ENCODE assay signal across 9 mouse cellular contexts in the genomic region with DNA sequence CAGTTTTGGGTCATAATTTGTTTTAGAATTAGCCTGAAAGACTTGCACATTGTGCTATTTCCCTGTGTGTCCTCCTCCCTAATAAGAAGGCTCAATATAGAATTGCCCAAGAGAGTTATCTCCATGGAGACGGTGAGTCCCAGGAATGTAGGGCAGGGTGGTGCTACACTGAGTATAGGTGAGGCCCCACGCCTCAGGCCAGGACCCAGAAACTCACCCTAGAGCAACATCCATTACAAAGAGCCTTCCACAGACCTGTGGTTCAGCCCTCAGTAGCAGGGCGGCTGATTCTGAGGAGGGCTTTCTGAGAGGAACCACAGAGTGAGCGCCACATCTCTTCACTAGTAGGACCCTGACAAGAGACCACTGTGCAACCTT. TPM values are rescaled to one million over a fixed set of nuclear protein-coding genes. Genes with fewer than 3 reads are reported as not detected.
A peak's percentile ranks its signal among the peaks of the same experiment; 100 is the strongest.
DNase-seq lines count a peak whose midpoint lies in the region; ATAC-seq lines count a peak whose summit lies in the region.
"Had no signal": no experiment of that assay in that cellular context is flagged by ENCODE, and none has a peak within 500 bp of the region (broad histone marks: within the 10 kb centered on the region; RNA-seq: fewer than 3 reads in every experiment).

No protein-coding gene starts in this region.

- H3K27me3 ChIP-seq in kidney, embryonic 14.5 days (ENCODE audit: control insufficient read depth, insufficient read depth, low read length) = no peaks in the 10 kb centered on the region
- H3K27me3 ChIP-seq in embryonic facial prominence, embryonic 14.5 days (replicated peaks; ENCODE audit: control insufficient read depth, insufficient read depth, low read length) = no peaks in the 10 kb centered on the region
- H3K27me3 ChIP-seq in liver, embryonic 12.5 days (replicated peaks) = no peaks in the 10 kb centered on the region

- H3K36me3 ChIP-seq in kidney, embryonic 14.5 days (ENCODE audit: control insufficient read depth, insufficient read depth, low read length) = peaks cover 44% of the 10 kb centered on the region
- peaks cover 56% of the 10 kb centered on the region for H3K36me3 ChIP-seq in embryonic facial prominence, embryonic 14.5 days (ENCODE audit: control insufficient read depth, insufficient read depth, low read length)
- H3K36me3 ChIP-seq in liver, embryonic 12.5 days = peaks cover 54% of the 10 kb centered on the region

- 48% methylated on average over 4 of the region's 4 CpGs for WGBS in kidney, embryonic 14.5 days
- 50% methylated on average over 4 of the region's 4 CpGs for WGBS in embryonic facial prominence, embryonic 14.5 days
- 63% methylated on average over 4 of the region's 4 CpGs for WGBS in liver, embryonic 12.5 days (ENCODE audit: insufficient replicate concordance)

- peak overlapping the region; percentile 65; the same call in 1 of the 2 replicates for H3K27ac ChIP-seq in kidney, embryonic 14.5 days (ENCODE audit: low read depth, low read length)
- peak overlapping the region; percentile 93 for H3K27ac ChIP-seq in embryonic facial prominence, embryonic 14.5 days (replicated peaks; ENCODE audit: low read depth, low read length)
- H3K27ac ChIP-seq in liver, embryonic 12.5 days = no peak overlapping the region

- no peak overlapping the region for H3K4me2 ChIP-seq in kidney, embryonic 14.5 days (replicated peaks; ENCODE audit: low read depth, low read length)
- H3K4me2 ChIP-seq in embryonic facial prominence, embryonic 14.5 days (ENCODE audit: low read depth, low read length) = peak overlapping the region; percentile 13; the same call in 1 of the 2 replicates
- no peak overlapping the region for H3K4me2 ChIP-seq in liver, embryonic 12.5 days

- peak overlapping the region; percentile 12; the same call in 1 of the 2 replicates for H3K9ac ChIP-seq in kidney, embryonic 14.5 days (ENCODE audit: low read depth, low read length)
- no peak overlapping the region for H3K9ac ChIP-seq in embryonic facial prominence, embryonic 14.5 days (ENCODE audit: low read depth, low read length)
- no peak overlapping the region for H3K9ac ChIP-seq in liver, embryonic 12.5 days

- no peak for DNase-seq in kidney, adult 11 months
- peak; percentile 67 for DNase-seq in WW6 (ENCODE audit: low read depth, low spot score)
- DNase-seq in embryonic facial prominence, embryonic 14.5 days (ENCODE audit: low spot score) = peak; percentile 74
- no peak for DNase-seq in spleen, postnatal 4 days (ENCODE audit: low spot score in 2 of 2)
- DNase-seq in left cerebral cortex, adult 8-10 months (ENCODE audit: low spot score in 2 of 2) = no peak
- DNase-seq: kidney, postnatal 25 days; thymus, adult 2 months had no signal

- no peak overlapping the region for H3K4me3 ChIP-seq in kidney, embryonic 14.5 days (ENCODE audit: low read length)
- no peak overlapping the region for H3K4me3 ChIP-seq in embryonic facial prominence, embryonic 14.5 days (ENCODE audit: low read depth, low read length)
- no peak overlapping the region for H3K4me3 ChIP-seq in liver, embryonic 12.5 days

- ATAC-seq in kidney, embryonic 14.5 days (ENCODE audit: low FRiP score, low TSS enrichment) = peak; percentile 64; the same call in 1 of the 2 replicates
- ATAC-seq in embryonic facial prominence, embryonic 14.5 days (ENCODE audit: low read depth) = peak; percentile 76
- ATAC-seq in liver, embryonic 12.5 days = 0 out of 2 replicates have a peak, but pooled peaks have one; percentile 41

- H3K9me3 ChIP-seq in kidney, embryonic 14.5 days (ENCODE audit: control insufficient read depth, low read length) = no peaks in the 10 kb centered on the region
- H3K9me3 ChIP-seq in embryonic facial prominence, embryonic 14.5 days (ENCODE audit: control insufficient read depth, low read length) = no peaks in the 10 kb centered on the region
- H3K9me3 ChIP-seq in liver, embryonic 12.5 days (replicated peaks) = no peaks in the 10 kb centered on the region

- peaks cover 14% of the 10 kb centered on the region; the same call in 1 of the 2 replicates for H3K4me1 ChIP-seq in kidney, embryonic 14.5 days (ENCODE audit: control insufficient read depth, insufficient read depth, low read length)
- H3K4me1 ChIP-seq in embryonic facial prominence, embryonic 14.5 days (ENCODE audit: control insufficient read depth, insufficient read depth, low read length) = peaks cover 46% of the 10 kb centered on the region
- H3K4me1 ChIP-seq in liver, embryonic 12.5 days = peaks cover 32% of the 10 kb centered on the region

RNA-seq across cellular contexts. Expression of a gene that starts 51.0 kb away (rescaled TPM):
- polyA plus RNA-seq in kidney, embryonic 14.5 days (2014; fragmentation: Nextera tagmentation; extraction: Ambion mirVana) = 7.1 and 8.4 TPM in 2 replicates
- 32.5 and 48.4 TPM in 2 replicates for polyA plus RNA-seq in embryonic facial prominence, embryonic 14.5 days (2014; fragmentation: Nextera tagmentation; extraction: Ambion mirVana)
- 9.3 and 10.4 TPM in 2 replicates for polyA plus RNA-seq in liver, embryonic 12.5 days (2016; fragmentation: Nextera tagmentation; extraction: Ambion mirVana)
- total RNA-seq in left cerebral cortex, adult 8-10 months (2022) = 1 to 10 TPM; 6.6 to 8.9 (median 7.8) TPM

Comparison
In these comparisons a context has a peak if more than half of its experiments do, and no peak if none do; other contexts are left out.
1. DNase-seq: peak in WW6 (single experiment) and embryonic facial prominence, embryonic 14.5 days (single experiment); none in kidney, adult 11 months (single experiment), spleen, postnatal 4 days (0 of 2) and left cerebral cortex, adult 8-10 months (0 of 2).
2. Peak in every context shown above with its lines, with median percentiles within 50 percentile points of each other: ATAC-seq.